In the genomic region with DNA sequence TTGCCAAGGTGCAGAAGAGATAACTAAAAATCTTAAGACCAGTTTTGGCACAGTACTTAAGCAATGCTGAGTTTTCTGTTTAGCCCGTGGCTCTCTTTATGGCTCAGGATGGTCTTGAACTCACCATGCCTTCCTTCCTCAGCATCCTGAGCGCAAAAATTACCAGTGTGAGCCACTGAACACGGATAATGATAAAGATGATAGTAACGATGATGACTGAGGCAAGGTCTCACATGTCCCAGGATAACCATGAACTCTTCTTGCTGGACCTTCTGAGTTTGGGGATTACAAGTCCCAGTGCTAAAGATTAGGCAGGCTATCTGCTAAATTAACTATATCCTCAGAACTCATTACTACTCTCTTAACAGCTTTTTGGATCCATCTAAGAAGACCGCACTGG, we compare ENCODE assay signal across 22 mouse cellular contexts. TPM values are rescaled to one million over a fixed set of nuclear protein-coding genes. Genes with fewer than 3 reads are reported as not detected.
DNase-seq lines count a peak whose midpoint lies in the region; ATAC-seq and TF ChIP-seq lines count a peak whose summit lies in the region.
"Had no signal": no experiment of that assay in that cellular context is flagged by ENCODE, and none has a peak within 500 bp of the region (broad histone marks: within the 10 kb centered on the region; RNA-seq: fewer than 3 reads in every experiment).

No protein-coding gene starts in this region.

- dilution Hi-C loops in CH12.LX (cut with MboI; ENCODE audit: extremely low pct_ligation_motif_present, extremely low pct_unique_long_range_greater_than_20kb, low sequenced_read_pairs), result no loop called here

- TF ChIP-seq CTCF in CH12.LX (conservative IDR thresholded peaks at IDR 0.05 in 1 of 2, IDR thresholded peaks at IDR 0.05 in 1 of 2; ENCODE audit: low read depth in 2 of 2, low read length in 2 of 2), result no peak
- TF ChIP-seq CTCF in thymus, adult 2 months (IDR thresholded peaks at IDR 0.05; ENCODE audit: borderline replicate concordance, control insufficient read depth, extremely low read depth, insufficient read depth, low read length, poor library complexity), result no peak

- WGBS in hindbrain, embryonic 15.5 days, result 89% methylated on average over 5 of the region's 5 CpGs
- WGBS in hindbrain, embryonic 10.5 days, result 85% methylated on average over 5 of the region's 5 CpGs
- WGBS in thymus, adult 2 months, result 86% methylated on average over 5 of the region's 5 CpGs

- TF ChIP-seq EP300 in CH12.LX (IDR thresholded peaks at IDR 0.05; ENCODE audit: low read length), result no peak

- no peak for DNase-seq in hindbrain, embryonic 10.5 days (ENCODE audit: low spot score)
- DNase-seq in 416B (ENCODE audit: low read depth), result peak; percentile 48
- no peak for DNase-seq in CH12.LX (ENCODE audit: extremely low read depth)
- no peak for DNase-seq in spleen, adult 18-20 months
- no peak for DNase-seq in thymus, adult 2 months
- DNase-seq: adrenal gland, adult 2 months; adrenal gland, postnatal 14 days; cerebellum, adult 11 months; cerebellum, adult 2 months; cerebellum, adult 9-11 months; cerebellum, postnatal 25 days; gastrocnemius, postnatal 25 days; heart, adult 18-20 months; heart, postnatal 10 days; heart, postnatal 36 days had no signal

- H3K9ac ChIP-seq in hindbrain, embryonic 15.5 days, result no peak overlapping the region
- H3K9ac ChIP-seq in CH12.LX (ENCODE audit: insufficient read depth, low read depth), result no peak overlapping the region
- H3K9ac ChIP-seq: embryonic facial prominence, embryonic 12.5 days; embryonic facial prominence, embryonic 15.5 days; heart, embryonic 12.5 days had no signal

- H3K4me2 ChIP-seq in hindbrain, embryonic 15.5 days, result peak overlapping the region; percentile 81; the same call in 1 of the 2 replicates
- H3K4me2 ChIP-seq in CH12.LX (ENCODE audit: insufficient read depth, low read depth, poor library complexity, severe bottlenecking), result no peak overlapping the region

- peaks cover 23% of the 10 kb centered on the region for H3K79me2 ChIP-seq in CH12.LX (replicated peaks; ENCODE audit: control insufficient read depth, extremely low read depth, insufficient read depth, poor library complexity, severe bottlenecking)

- no peak for TF ChIP-seq POLR2A in CH12.LX (IDR thresholded peaks at IDR 0.05; ENCODE audit: low read depth, low read length)
- TF ChIP-seq POLR2A in thymus, adult 2 months (IDR thresholded peaks at IDR 0.05; ENCODE audit: control insufficient read depth, extremely low read depth, insufficient read depth, low read length, poor library complexity), result no peak

- TF ChIP-seq RAD21 in CH12.LX (IDR thresholded peaks at IDR 0.05; ENCODE audit: low read depth, low read length), result no peak

- ATAC-seq in hindbrain, embryonic 15.5 days (ENCODE audit: low FRiP score, low read depth), result no peak
- ATAC-seq: inflammation-experienced regulatory T-cells, adult 6 months had no signal

- peaks cover 17% of the 10 kb centered on the region for H3K4me1 ChIP-seq in hindbrain, embryonic 15.5 days (replicated peaks)
- peaks cover 9% of the 10 kb centered on the region for H3K4me1 ChIP-seq in hindbrain, embryonic 10.5 days (replicated peaks)
- H3K4me1 ChIP-seq in CH12.LX (ENCODE audit: control insufficient read depth in 1 of 2, insufficient read depth in 2 of 2), result peaks cover 2 to 33% of the 10 kb centered on the region in 2 experiments; a peak in 3 of 4 replicates
- peaks cover 5% of the 10 kb centered on the region for H3K4me1 ChIP-seq in thymus, adult 2 months (replicated peaks; ENCODE audit: control insufficient read depth, insufficient read depth, low read length)

- in situ Hi-C loops in CH12.LX (cut with MboI; ENCODE audit: low pct_ligation_motif_present, low pct_unique_long_range_greater_than_20kb, low sequenced_read_pairs), result no loop called here

- no peak overlapping the region for H3K4me3 ChIP-seq in hindbrain, embryonic 15.5 days
- no peak overlapping the region for H3K4me3 ChIP-seq in hindbrain, embryonic 10.5 days
- H3K4me3 ChIP-seq in CH12.LX (replicated peaks in 1 of 3; ENCODE audit: low read depth in 2 of 3, low read length in 2 of 3, poor library complexity in 1 of 3), result no peak overlapping the region
- H3K4me3 ChIP-seq in thymus, adult 2 months (ENCODE audit: control insufficient read depth, insufficient read depth, low read length), result no peak overlapping the region

- H3K27ac ChIP-seq in hindbrain, embryonic 15.5 days (replicated peaks), result no peak overlapping the region
- no peak overlapping the region for H3K27ac ChIP-seq in hindbrain, embryonic 10.5 days
- no peak overlapping the region for H3K27ac ChIP-seq in CH12.LX (ENCODE audit: insufficient read depth, low read depth)
- H3K27ac ChIP-seq in thymus, adult 2 months (ENCODE audit: control insufficient read depth, insufficient read depth, low read length), result no peak overlapping the region
- H3K27ac ChIP-seq: embryonic facial prominence, embryonic 12.5 days; heart, embryonic 15.5 days had no signal

- H3K9me3 ChIP-seq in hindbrain, embryonic 15.5 days, result no peaks in the 10 kb centered on the region
- H3K9me3 ChIP-seq in hindbrain, embryonic 10.5 days, result no peaks in the 10 kb centered on the region
- H3K9me3 ChIP-seq in CH12.LX (replicated peaks; ENCODE audit: low read length), result peaks cover 4% of the 10 kb centered on the region
- H3K9me3 ChIP-seq: embryonic facial prominence, embryonic 12.5 days; embryonic facial prominence, embryonic 15.5 days; G1E; heart, embryonic 12.5 days; heart, embryonic 15.5 days had no signal

- H3K27me3 ChIP-seq in hindbrain, embryonic 15.5 days, result no peaks in the 10 kb centered on the region
- H3K27me3 ChIP-seq in hindbrain, embryonic 10.5 days (ENCODE audit: insufficient read depth, poor library complexity, severe bottlenecking), result no peaks in the 10 kb centered on the region; the same call in 1 of the 2 replicates
- peaks cover 2% of the 10 kb centered on the region for H3K27me3 ChIP-seq in CH12.LX (replicated peaks)
- H3K27me3 ChIP-seq in thymus, adult 2 months (ENCODE audit: control insufficient read depth, insufficient read depth, low read length), result no peaks in the 10 kb centered on the region
- H3K27me3 ChIP-seq: embryonic facial prominence, embryonic 12.5 days; heart, embryonic 12.5 days; heart, embryonic 15.5 days had no signal

- no peaks in the 10 kb centered on the region for H3K36me3 ChIP-seq in hindbrain, embryonic 15.5 days
- H3K36me3 ChIP-seq in hindbrain, embryonic 10.5 days, result peaks cover 9% of the 10 kb centered on the region
- H3K36me3 ChIP-seq in CH12.LX (replicated peaks in 1 of 2; ENCODE audit: control insufficient read depth in 1 of 2, insufficient read depth in 1 of 2, low read length in 1 of 2), result peaks cover 2 to 17% of the 10 kb centered on the region in 2 experiments
- no peaks in the 10 kb centered on the region for H3K36me3 ChIP-seq in thymus, adult 2 months (ENCODE audit: control insufficient read depth, insufficient read depth, low read length)
- H3K36me3 ChIP-seq: heart, embryonic 15.5 days had no signal

TF ChIP-seq in CH12.LX, 34 proteins besides CTCF, POLR2A, EP300 and RAD21:
- TF ChIP-seq TBP (conservative IDR thresholded peaks at IDR 0.05; ENCODE audit: low read depth, low read length) (peak; percentile 98), ZMIZ1 (IDR thresholded peaks at IDR 0.05; ENCODE audit: low read depth, low read length) (no peak)
TF ChIP-seq in CH12.LX: peak in this region for 1.

RNA-seq across cellular contexts. Expression of gene Tm9sf4, which starts 1.0 kb away (rescaled TPM):
- 77.8 and 85.6 TPM in 2 replicates for polyA plus RNA-seq in hindbrain, embryonic 15.5 days (2015; fragmentation: Nextera tagmentation; extraction: Ambion mirVana)
- 74.5 and 80.5 TPM in 2 replicates for polyA plus RNA-seq in hindbrain, embryonic 10.5 days (2016; fragmentation: Nextera tagmentation; extraction: Ambion mirVana)
- total RNA-seq in CH12.LX (2012; rRNA removed) (29.0 and 30.4 TPM in 2 replicates), CH12.LX (2014; rRNA removed) (13.3 and 13.6 TPM in 2 replicates)
- polyA plus RNA-seq in CH12.LX (2012; ENCODE audit: insufficient read length, low read depth), result 43.0 and 51.1 TPM in 2 replicates
- 42.5 and 43.9 TPM in 2 replicates for polyA plus RNA-seq in thymus, adult 2 months (2012; rRNA removed)

RNA-seq across cellular contexts. Expression of gene Hck, which starts 51.9 kb away (rescaled TPM):
- 3.7 and 4.4 TPM in 2 replicates for polyA plus RNA-seq in hindbrain, embryonic 15.5 days (2015; fragmentation: Nextera tagmentation; extraction: Ambion mirVana)
- polyA plus RNA-seq in hindbrain, embryonic 10.5 days (2016; fragmentation: Nextera tagmentation; extraction: Ambion mirVana), result 1.4 and 2.7 TPM in 2 replicates
- total RNA-seq in CH12.LX (2012; rRNA removed) (0.08 and 0.17 TPM in 2 replicates), CH12.LX (2014; rRNA removed) (0.68 and 0.78 TPM in 2 replicates)
- 0.60 and 0.63 TPM in 2 replicates for polyA plus RNA-seq in CH12.LX (2012; ENCODE audit: insufficient read length, low read depth)
- polyA plus RNA-seq in thymus, adult 2 months (2012; rRNA removed), result 14.6 and 22.1 TPM in 2 replicates
- polyA plus RNA-seq: G1E had no signal
